Mouse (Mus musculus) MEL (cell line): ENCODE results near the gene Ecm1. TPM values are rescaled to one million over a fixed set of nuclear protein-coding genes. Genes with fewer than 3 reads are reported as not detected.

ENCODE experiments used
- DNase-seq: peaks from one replicate; pipeline ENCODE4 v3.0.0; 2011; ENCODE audit warnings: low read depth, low spot score
- H3K27ac ChIP-seq: 2 replicates; pipeline ENCODE4 v1.5.1; 2012; ENCODE audit warnings: low read depth, mild to moderate bottlenecking, control low read depth, low read length, moderate library complexity; ENCODE audit not compliant: control insufficient read depth
- H3K27me3 ChIP-seq, 2 experiments: fragments of 150-350 bp in 1 of 2; sonication (generic) in 1 of 2; 2 replicates each; pipeline ENCODE4 v1.6.1; 2012; ENCODE audit warnings: low read length in 2 of 2, mild to moderate bottlenecking in 2 of 2, improper control_type of control experiment in 1 of 2, moderate library complexity in 1 of 2; ENCODE audit not compliant: insufficient read depth in 2 of 2, control insufficient read depth in 1 of 2
- H3K36me3 ChIP-seq, 2 experiments: 2 replicates each; pipeline ENCODE4 v1.6.1; 2012 to 2014; ENCODE audit warnings: low read length in 2 of 2, improper control_type of control experiment in 1 of 2, inconsistent platforms in 1 of 2, mild to moderate bottlenecking in 1 of 2; ENCODE audit not compliant: insufficient read depth in 2 of 2, control insufficient read depth in 1 of 2
- H3K4me1 ChIP-seq, 2 experiments: fragments of 150-350 bp in 1 of 2; sonication (generic) in 1 of 2; 2 replicates each; pipeline ENCODE4 v1.6.1; 2012; ENCODE audit warnings: low read length in 2 of 2, improper control_type of control experiment in 1 of 2, mild to moderate bottlenecking in 1 of 2; ENCODE audit not compliant: insufficient read depth in 2 of 2, control insufficient read depth in 1 of 2
- H3K4me3 ChIP-seq, 2 experiments: fragments of 150-350 bp in 1 of 2; sonication (generic) in 1 of 2; 2 replicates each; pipeline ENCODE4 v1.5.1; 2012; ENCODE audit warnings: low read depth in 2 of 2, low read length in 2 of 2, mild to moderate bottlenecking in 2 of 2, moderate library complexity in 2 of 2, control low read depth in 1 of 2, improper control_type of control experiment in 1 of 2; ENCODE audit not compliant: control insufficient read depth in 1 of 2, insufficient read depth in 1 of 2
- H3K79me2 ChIP-seq: 2 replicates; pipeline ENCODE4 v1.6.1; 2012; ENCODE audit warnings: mild to moderate bottlenecking, low read length, moderate library complexity; ENCODE audit not compliant: control insufficient read depth, poor library complexity, insufficient read depth
- H3K9ac ChIP-seq: 2 replicates; pipeline ENCODE4 v1.6.1; 2012; ENCODE audit warnings: low read depth, mild to moderate bottlenecking, control low read depth, low read length, moderate library complexity; ENCODE audit not compliant: control insufficient read depth, poor library complexity, severe bottlenecking
- H3K9me3 ChIP-seq: fragments of 150-350 bp; sonication (generic); replicated peaks from 2 replicates; pipeline ENCODE4 v1.6.1; 2012; ENCODE audit warnings: mild to moderate bottlenecking, low read length, improper control_type of control experiment, moderate library complexity; ENCODE audit not compliant: insufficient read depth
- BHLHE40 ChIP-seq: IDR thresholded peaks from 2 replicates; pipeline ENCODE4 v1.6.1; 2012; ENCODE audit warnings: low read depth, mild to moderate bottlenecking, inconsistent platforms, low read length, improper control_type of control experiment, borderline replicate concordance
- CHD1 ChIP-seq: IDR thresholded peaks from 2 replicates; pipeline ENCODE4 v1.6.1; 2012; ENCODE audit warnings: low read depth, mild to moderate bottlenecking, inconsistent platforms, low read length, improper control_type of control experiment
- E2F4 ChIP-seq: IDR thresholded peaks from 2 replicates; pipeline ENCODE4 v1.6.1; 2011; ENCODE audit warnings: low read depth, low read length, improper control_type of control experiment, borderline replicate concordance
- EP300 ChIP-seq, 2 experiments: IDR thresholded peaks; 2 replicates each; pipeline ENCODE4 v1.6.1; 2011; ENCODE audit warnings: improper control_type of control experiment in 2 of 2, low read length in 2 of 2, low read depth in 1 of 2, mild to moderate bottlenecking in 1 of 2
- GABPA ChIP-seq: IDR thresholded peaks from 2 replicates; pipeline ENCODE4 v1.6.1; 2012; ENCODE audit warnings: low read depth, mild to moderate bottlenecking, inconsistent platforms, low read length, improper control_type of control experiment, moderate library complexity
- GATA1 ChIP-seq: IDR thresholded peaks from 2 replicates; pipeline ENCODE4 v1.6.1; 2011; ENCODE audit warnings: low read depth, low read length, improper control_type of control experiment
- JUND ChIP-seq: IDR thresholded peaks from 2 replicates; pipeline ENCODE4 v1.6.1; 2011; ENCODE audit warnings: low read depth, mild to moderate bottlenecking, improper control_type of control experiment, low read length
- KAT2A ChIP-seq: conservative IDR thresholded peaks from 2 replicates; pipeline ENCODE4 v1.6.1; 2012; ENCODE audit warnings: low read depth, low read length, improper control_type of control experiment, inconsistent platforms
- MAX ChIP-seq: IDR thresholded peaks from 2 replicates; pipeline ENCODE4 v1.6.1; 2011; ENCODE audit warnings: low read length, improper control_type of control experiment
- MXI1 ChIP-seq: IDR thresholded peaks from 2 replicates; pipeline ENCODE4 v1.6.1; 2011; ENCODE audit warnings: mild to moderate bottlenecking, low read depth, low read length, improper control_type of control experiment
- MYB ChIP-seq: IDR thresholded peaks from 2 replicates; pipeline ENCODE4 v1.6.1; 2011; ENCODE audit warnings: mild to moderate bottlenecking, low read depth, low read length, improper control_type of control experiment
- MYC ChIP-seq: IDR thresholded peaks from 2 replicates; pipeline ENCODE4 v1.6.1; 2011; ENCODE audit warnings: low read depth, mild to moderate bottlenecking, low read length, improper control_type of control experiment, moderate library complexity
- POLR2A ChIP-seq, 2 experiments: IDR thresholded peaks; 2 replicates each; pipeline ENCODE4 v1.6.1; 2011 to 2012; ENCODE audit warnings: low read length in 2 of 2, mild to moderate bottlenecking in 2 of 2, control low read depth in 1 of 2, improper control_type of control experiment in 1 of 2, low read depth in 1 of 2, moderate library complexity in 1 of 2; ENCODE audit not compliant: control insufficient read depth in 1 of 2, insufficient read depth in 1 of 2, poor library complexity in 1 of 2
- POLR2AphosphoS2 ChIP-seq: IDR thresholded peaks from 2 replicates; pipeline ENCODE4 v1.6.1; 2011; ENCODE audit warnings: low read length, improper control_type of control experiment
- POLR2AphosphoS5 ChIP-seq: IDR thresholded peaks from 2 replicates; pipeline ENCODE4 v1.6.1; 2012; ENCODE audit warnings: low read depth, borderline replicate concordance, mild to moderate bottlenecking, inconsistent platforms, low read length, moderate library complexity, mixed read lengths
- RCOR1 ChIP-seq: IDR thresholded peaks from 2 replicates; pipeline ENCODE4 v1.6.1; 2012; ENCODE audit warnings: low read depth, mild to moderate bottlenecking, inconsistent platforms, low read length, improper control_type of control experiment
- SMC3 ChIP-seq: IDR thresholded peaks from 2 replicates; pipeline ENCODE4 v1.6.1; 2011; ENCODE audit warnings: low read depth, low read length, improper control_type of control experiment
- TAL1 ChIP-seq: IDR thresholded peaks from 2 replicates; pipeline ENCODE4 v1.6.1; 2012; ENCODE audit warnings: mild to moderate bottlenecking, inconsistent platforms, low read length, moderate library complexity, mixed read lengths
- TCF12 ChIP-seq: IDR thresholded peaks from 2 replicates; pipeline ENCODE4 v1.6.1; 2014; ENCODE audit warnings: low read depth, mild to moderate bottlenecking, inconsistent platforms, low read length, improper control_type of control experiment, moderate library complexity
- UBTF ChIP-seq: IDR thresholded peaks from 2 replicates; pipeline ENCODE4 v1.6.1; 2012; ENCODE audit warnings: low read depth, mild to moderate bottlenecking, inconsistent platforms, low read length, improper control_type of control experiment, moderate library complexity, borderline replicate concordance; ENCODE audit not compliant: insufficient read depth
- USF1 ChIP-seq: IDR thresholded peaks from 2 replicates; pipeline ENCODE4 v1.6.1; 2014; ENCODE audit warnings: low read depth, mild to moderate bottlenecking, inconsistent platforms, low read length, improper control_type of control experiment, moderate library complexity
- ZKSCAN1 ChIP-seq: IDR thresholded peaks from 2 replicates; pipeline ENCODE4 v1.6.1; 2012; ENCODE audit warnings: low read depth, mild to moderate bottlenecking, inconsistent platforms, low read length, improper control_type of control experiment, moderate library complexity
- ZNF384 ChIP-seq: IDR thresholded peaks from 2 replicates; pipeline ENCODE4 v1.6.1; 2012; ENCODE audit warnings: low read depth, mild to moderate bottlenecking, inconsistent platforms, low read length, improper control_type of control experiment
- polyA plus RNA-seq, 2 experiments: library from polyadenylated mRNA; stranded (reverse) in 1 of 2; unstranded in 1 of 2; fragments of >175 nt in 1 of 2; fragments of >200 nt in 1 of 2; gene quantifications; 2 replicates each; pipeline versions ENCODE4 v1.2.1 to v1.2.4; 2012; ENCODE audit warnings: low replicate concordance in 2 of 2, low read depth in 1 of 2; ENCODE audit not compliant: insufficient read length in 2 of 2, insufficient read depth in 1 of 2, missing spikeins in 1 of 2
- total RNA-seq: library from RNA; depleted of rRNA; stranded (reverse); fragments of 300-350 nt; gene quantifications from 2 replicates; pipeline ENCODE4 v1.2.3, GENCODE M21; 2012

Ecm1 gene
- total and polyA plus RNA-seq, 3 experiments, result 1.0 to 9.5 TPM; not detected in 1

GRCm38 (mm10) chr3:95762961-95763360 is 23.6 kb upstream of the Ecm1 start:
- no peaks in the 10 kb centered on the region for H3K4me1 ChIP-seq
- H3K79me2 ChIP-seq, result no peaks in the 10 kb centered on the region
- H3K36me3 ChIP-seq, result peaks cover 0 to 5% of the 10 kb centered on the region in 2 experiments; a peak in 2 of 4 replicates
- TF ChIP-seq TAL1, result no peak
- no peak for TF ChIP-seq MYB
- no peak for TF ChIP-seq KAT2A
- TF ChIP-seq CHD1, result no peak
- TF ChIP-seq POLR2A (IDR thresholded peaks at IDR 0.05; ENCODE audit: control insufficient read depth in 1 of 2, insufficient read depth in 1 of 2, low read depth in 1 of 2, low read length in 2 of 2, poor library complexity in 1 of 2), result no peak
- TF ChIP-seq POLR2AphosphoS5, result no peak
- no peak for TF ChIP-seq RCOR1
- TF ChIP-seq POLR2AphosphoS2, result no peak
- no peak for TF ChIP-seq ZKSCAN1
- no peak for TF ChIP-seq MXI1
- TF ChIP-seq UBTF, result no peak
- TF ChIP-seq EP300 (IDR thresholded peaks at IDR 0.05; ENCODE audit: low read depth in 1 of 2, low read length in 2 of 2), result no peak
- no peak for TF ChIP-seq JUND
- no peak overlapping the region for H3K4me3 ChIP-seq
- DNase-seq, result no peak
- no peak overlapping the region for H3K9ac ChIP-seq
- H3K27me3 ChIP-seq, result no peaks in the 10 kb centered on the region
- H3K9me3 ChIP-seq, result no peaks in the 10 kb centered on the region
- H3K27ac ChIP-seq, result no peak overlapping the region

GRCm38 (mm10) chr3:95761771-95762170 is 22.4 kb upstream of the Ecm1 start:
- H3K36me3 ChIP-seq, result peaks cover 0 to 5% of the 10 kb centered on the region in 2 experiments; a peak in 2 of 4 replicates
- no peaks in the 10 kb centered on the region for H3K27me3 ChIP-seq
- no peak for TF ChIP-seq SMC3
- no peak for TF ChIP-seq MAX
- no peak for TF ChIP-seq EP300 (IDR thresholded peaks at IDR 0.05; ENCODE audit: low read depth in 1 of 2, low read length in 2 of 2)
- no peak for TF ChIP-seq MYC
- no peak for TF ChIP-seq E2F4
- no peak for TF ChIP-seq ZKSCAN1
- no peak for TF ChIP-seq ZNF384
- TF ChIP-seq GABPA, result no peak
- TF ChIP-seq USF1, result no peak
- no peak for TF ChIP-seq UBTF
- TF ChIP-seq GATA1, result no peak
- TF ChIP-seq BHLHE40, result no peak
- no peak for TF ChIP-seq TCF12
- TF ChIP-seq POLR2AphosphoS2, result no peak
- no peaks in the 10 kb centered on the region for H3K79me2 ChIP-seq
- H3K9ac ChIP-seq, result no peak overlapping the region
- no peaks in the 10 kb centered on the region for H3K4me1 ChIP-seq
- no peak overlapping the region for H3K27ac ChIP-seq
- no peaks in the 10 kb centered on the region for H3K9me3 ChIP-seq
- no peak overlapping the region for H3K4me3 ChIP-seq
- no peak for DNase-seq
